Mouse (Mus musculus) midbrain, postnatal 0 days (tissue): ENCODE measurements around the gene Tmem132d. TPM values are rescaled to one million over a fixed set of nuclear protein-coding genes. Genes with fewer than 3 reads are reported as not detected.

Experiments used
- ATAC-seq: fragments of 200-750 bp; cut with Nextera tagmentation; 2 replicates; pipeline ENCODE4 v1.8.0; 2017; ENCODE audit warnings: moderate number of reproducible peaks, mild to moderate bottlenecking, moderate TSS enrichment, moderate library complexity; ENCODE audit not compliant: low FRiP score
- DNase-seq: peaks from one replicate; pipeline ENCODE4 v3.0.0-alpha.2; 2015; ENCODE audit warnings: low spot score
- H3K27ac ChIP-seq: fragments of 300-500 bp; sonication (generic); 2 replicates; pipeline ENCODE4 v1.5.1; 2014; ENCODE audit warnings: low read depth, mild to moderate bottlenecking, low read length, mixed read lengths
- H3K27me3 ChIP-seq: fragments of 300-500 bp; sonication (generic); 2 replicates; pipeline ENCODE4 v1.6.1; 2014; ENCODE audit warnings: low read length, control low read depth, mixed read lengths; ENCODE audit not compliant: insufficient read depth
- H3K36me3 ChIP-seq: fragments of 300-500 bp; sonication (generic); 2 replicates; pipeline ENCODE4 v1.6.1; 2014; ENCODE audit warnings: low read length, control low read depth, mixed read lengths; ENCODE audit not compliant: insufficient read depth
- H3K4me1 ChIP-seq: fragments of 300-500 bp; sonication (generic); 2 replicates; pipeline ENCODE4 v1.6.1; 2014; ENCODE audit warnings: mild to moderate bottlenecking, control low read depth, antibody characterized with exemption, low read length, mixed read lengths; ENCODE audit not compliant: insufficient read depth
- H3K4me2 ChIP-seq: fragments of 300-500 bp; sonication (generic); 2 replicates; pipeline ENCODE4 v1.6.1; 2014; ENCODE audit warnings: low read depth, mild to moderate bottlenecking, low read length, mixed read lengths; ENCODE audit not compliant: poor library complexity, severe bottlenecking
- H3K4me3 ChIP-seq: fragments of 300-500 bp; sonication (generic); 2 replicates; pipeline ENCODE4 v1.5.1; 2014; ENCODE audit warnings: low read depth, mild to moderate bottlenecking, low read length, moderate library complexity
- H3K9ac ChIP-seq: fragments of 300-500 bp; sonication (generic); replicated peaks from 2 replicates; pipeline ENCODE4 v1.6.1; 2014; ENCODE audit warnings: mild to moderate bottlenecking, low read length, moderate library complexity, mixed read lengths; ENCODE audit not compliant: poor library complexity, severe bottlenecking
- H3K9me3 ChIP-seq: fragments of 300-500 bp; sonication (generic); 2 replicates; pipeline ENCODE4 v1.6.1; 2016; ENCODE audit warnings: low read length, control low read depth
- CTCF ChIP-seq: IDR thresholded peaks from 2 replicates; pipeline ENCODE4 v1.5.1; 2016; ENCODE audit warnings: antibody characterized with exemption, mild to moderate bottlenecking
- whole genome bisulfite sequencing: fragments of 180-500 bp; shearing (Covaris S2); extraction: QIAGEN DNeasy Blood & Tissue Kit; methylation state at CpG from one replicate; pipeline ENCODE4 v1.1.7; 2014; 5-methylcytosine and 5-hydroxymethylcytosine counted together
- polyA plus RNA-seq: library from polyadenylated mRNA; unstranded; fragments of >200 nt; fragmentation: Nextera tagmentation; extraction: Ambion mirVana; gene quantifications from 2 replicates; pipeline ENCODE4 v1.2.1, GENCODE M21; 2015
- total RNA-seq: library from RNA; depleted of rRNA; stranded (reverse); fragments of >200 nt; gene quantifications from 2 replicates; pipeline ENCODE4 v1.2.3, GENCODE M21; 2014

Tmem132d gene
- total and polyA plus RNA-seq, 2 experiments from 2014 or later, result 4.0 to 14.7 TPM

- ATAC-seq, result no peak
- Histone ChIP-seq H3K4me1 (no peaks in the 10 kb centered on the region), H3K27ac (no peak overlapping the region), H3K9ac (no peak overlapping the region), H3K36me3 (no peaks in the 10 kb centered on the region), H3K4me2 (no peak overlapping the region), H3K27me3 (no peaks in the 10 kb centered on the region), H3K4me3 (no peak overlapping the region), H3K9me3 (no peaks in the 10 kb centered on the region)
- 60% methylated on average over 6 of the region's 6 CpGs for WGBS
- TF ChIP-seq CTCF, result no peak
- DNase-seq, result no peak
Measured at GRCm38 (mm10) chr5:127874461-127874860, 558.4 kb downstream of the Tmem132d start.

- no peak for DNase-seq
- no peak for ATAC-seq
- TF ChIP-seq CTCF, result no peak
- H3K36me3 ChIP-seq, result no peaks in the 10 kb centered on the region
- H3K4me1 ChIP-seq, result no peaks in the 10 kb centered on the region
- H3K4me2 ChIP-seq, result no peak overlapping the region
- WGBS, result 92% methylated on average over 6 of the region's 6 CpGs
- H3K4me3 ChIP-seq, result no peak overlapping the region
- no peak overlapping the region for H3K27ac ChIP-seq
- no peaks in the 10 kb centered on the region for H3K9me3 ChIP-seq
- no peaks in the 10 kb centered on the region for H3K27me3 ChIP-seq
- no peak overlapping the region for H3K9ac ChIP-seq
Measured at GRCm38 (mm10) chr5:127865157-127865556, 567.7 kb downstream of the Tmem132d start.

- H3K9ac ChIP-seq, result no peak overlapping the region
- no peaks in the 10 kb centered on the region for H3K9me3 ChIP-seq
- no peak for DNase-seq
- ATAC-seq, result no peak
- H3K27me3 ChIP-seq, result no peaks in the 10 kb centered on the region
- no peaks in the 10 kb centered on the region for H3K36me3 ChIP-seq
- H3K4me1 ChIP-seq, result no peaks in the 10 kb centered on the region
- no peak for TF ChIP-seq CTCF
- H3K27ac ChIP-seq, result no peak overlapping the region
- 65% methylated on average over 2 of the region's 2 CpGs for WGBS
- no peak overlapping the region for H3K4me2 ChIP-seq
- no peak overlapping the region for H3K4me3 ChIP-seq
Measured at GRCm38 (mm10) chr5:127859719-127860118, 573.2 kb downstream of the Tmem132d start.

GRCm38 (mm10) chr5:127852305-127852704 is 580.6 kb downstream of the Tmem132d start:
- no peaks in the 10 kb centered on the region for H3K9me3 ChIP-seq
- no peak overlapping the region for H3K4me2 ChIP-seq
- no peak overlapping the region for H3K4me3 ChIP-seq
- no peaks in the 10 kb centered on the region for H3K4me1 ChIP-seq
- H3K9ac ChIP-seq, result no peak overlapping the region
- WGBS, result 86% methylated on average over 1 of the region's 1 CpGs
- H3K27ac ChIP-seq, result no peak overlapping the region
- ATAC-seq (no peak), DNase-seq (no peak)
- no peak for TF ChIP-seq CTCF
- H3K27me3 ChIP-seq, result no peaks in the 10 kb centered on the region
- no peaks in the 10 kb centered on the region for H3K36me3 ChIP-seq

GRCm38 (mm10) chr5:127831791-127832190 is 601.1 kb downstream of the Tmem132d start:
- H3K36me3 ChIP-seq, result no peaks in the 10 kb centered on the region
- H3K9ac ChIP-seq, result no peak overlapping the region
- no peak overlapping the region for H3K27ac ChIP-seq
- no peak overlapping the region for H3K4me3 ChIP-seq
- no peaks in the 10 kb centered on the region for H3K9me3 ChIP-seq
- no peak overlapping the region for H3K4me2 ChIP-seq
- peak; percentile 53 for DNase-seq
- ATAC-seq, result no peak
- WGBS, result 80% methylated on average over 2 of the region's 2 CpGs
- TF ChIP-seq CTCF, result no peak
- no peaks in the 10 kb centered on the region for H3K27me3 ChIP-seq
- H3K4me1 ChIP-seq, result no peaks in the 10 kb centered on the region

- DNase-seq (no peak), ATAC-seq (no peak)
- Histone ChIP-seq H3K4me3 (no peak overlapping the region), H3K36me3 (no peaks in the 10 kb centered on the region), H3K9ac (no peak overlapping the region), H3K27me3 (no peaks in the 10 kb centered on the region), H3K4me1 (no peaks in the 10 kb centered on the region), H3K4me2 (no peak overlapping the region), H3K9me3 (no peaks in the 10 kb centered on the region), H3K27ac (no peak overlapping the region)
- TF ChIP-seq CTCF, result no peak
- 76% methylated on average over 1 of the region's 1 CpGs for WGBS
Measured at GRCm38 (mm10) chr5:127830831-127831230, 602.0 kb downstream of the Tmem132d start.
